Mouse (Mus musculus): ENCODE measurements around the gene Cadm4. TPM values are rescaled to one million over a fixed set of nuclear protein-coding genes. Genes with fewer than 3 reads are reported as not detected.

The Cadm4 gene
- polyA plus RNA-seq, 1 experiment from 2014 or later, result 5.0 TPM

DNA sequence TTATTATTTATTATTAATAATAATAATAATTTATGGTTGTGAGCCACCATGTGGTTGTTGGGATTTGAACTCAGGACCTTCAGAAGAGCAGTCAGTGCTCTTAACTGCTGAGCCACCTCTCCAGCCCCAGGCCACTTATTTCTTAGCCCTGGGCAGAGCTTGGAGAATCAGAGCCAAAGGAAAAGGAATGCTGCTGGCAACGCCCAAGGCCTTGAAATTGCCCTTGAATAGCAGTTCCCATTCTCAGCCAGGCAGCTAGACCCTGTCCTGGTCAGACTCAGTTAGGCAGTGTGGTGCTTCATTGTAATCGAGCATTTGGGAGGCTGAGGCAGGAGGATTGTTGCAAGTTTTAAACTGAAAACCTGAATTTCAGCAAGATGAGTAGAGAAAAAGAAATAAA is 27.6 kb upstream of the Cadm4 start:
- WGBS, result 67% methylated on average over 2 of the region's 2 CpGs

DNA sequence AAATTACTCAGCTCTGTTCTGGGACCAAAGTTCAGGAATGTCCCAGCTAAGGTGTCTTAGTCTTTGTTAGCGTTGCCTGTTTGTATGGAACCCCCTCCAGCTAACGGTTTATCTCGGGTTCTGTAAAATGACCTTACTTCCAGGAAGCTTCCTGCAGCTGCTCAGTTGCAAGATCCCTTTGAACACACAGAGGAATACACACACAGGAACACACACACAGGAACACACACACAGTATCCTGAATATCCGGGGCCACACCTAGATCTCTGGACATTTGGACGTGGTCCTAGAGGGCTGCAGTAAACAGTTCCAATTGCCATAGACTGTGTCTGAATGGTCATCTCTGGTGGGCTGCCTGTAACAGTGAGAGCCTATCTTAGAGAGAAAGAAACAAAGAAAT is 26.1 kb upstream of the Cadm4 start:
- Histone ChIP-seq H3K9me3 (no peaks in the 10 kb centered on the region), H3K36me3 (replicated peaks) (no peaks in the 10 kb centered on the region), H3K4me3 (no peak overlapping the region), H3K27me3 (replicated peaks; ENCODE audit: low read depth, poor library complexity, severe bottlenecking) (peaks cover 3% of the 10 kb centered on the region; the same call in 1 of the 2 replicates), H3K27ac (replicated peaks) (no peak overlapping the region), H3K4me1 (no peaks in the 10 kb centered on the region)
- 87% methylated on average over 5 of the region's 5 CpGs for WGBS
- no peak for DNase-seq (ENCODE audit: low spot score)

More for the DNA sequence above, 27.6 kb upstream of the Cadm4 start:
- no peak for DNase-seq (ENCODE audit: low spot score)
- peaks cover under 1% of the 10 kb centered on the region; the same call in 1 of the 2 replicates for H3K27me3 ChIP-seq (replicated peaks; ENCODE audit: low read depth, poor library complexity, severe bottlenecking)
- H3K9me3 ChIP-seq, result no peaks in the 10 kb centered on the region
- H3K4me1 ChIP-seq, result no peaks in the 10 kb centered on the region
- H3K27ac ChIP-seq (replicated peaks), result no peak overlapping the region
- no peaks in the 10 kb centered on the region for H3K36me3 ChIP-seq (replicated peaks)
- no peak overlapping the region for H3K4me3 ChIP-seq

DNA sequence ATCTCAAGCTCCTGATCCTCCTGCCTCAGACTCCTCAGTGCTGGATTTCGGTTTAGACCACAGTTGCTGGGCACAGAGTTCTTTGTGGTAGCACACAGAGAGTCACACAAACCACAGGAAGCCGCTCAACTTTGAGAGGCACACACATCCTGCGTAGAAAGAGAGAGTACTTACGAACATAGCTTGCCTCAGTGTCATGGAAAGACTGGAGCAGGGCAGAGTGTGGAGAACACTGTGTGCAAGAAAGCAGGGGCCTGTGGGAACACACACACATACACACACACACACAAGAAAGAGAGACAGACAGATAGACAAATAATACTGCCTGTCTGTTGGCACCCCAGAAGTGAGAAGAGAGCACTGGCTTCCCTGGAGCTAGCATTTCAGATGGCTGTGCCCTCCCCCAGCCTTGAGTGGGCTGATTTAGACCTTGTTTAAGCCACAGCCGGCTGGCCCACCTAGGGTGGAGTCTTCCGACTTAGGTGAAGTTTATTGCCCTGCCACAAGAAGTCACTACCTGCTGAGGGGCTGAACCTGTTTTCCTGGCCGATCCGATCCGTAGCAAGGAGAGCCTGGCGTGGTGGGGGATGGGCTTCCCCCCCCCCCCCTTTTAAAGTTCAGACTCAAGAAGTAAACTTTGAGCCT is 24.0 kb upstream of the Cadm4 start:
- H3K4me1 ChIP-seq, result peaks cover 11% of the 10 kb centered on the region
- no peaks in the 10 kb centered on the region for H3K36me3 ChIP-seq (replicated peaks)
- no peaks in the 10 kb centered on the region for H3K9me3 ChIP-seq
- DNase-seq (ENCODE audit: low spot score), result no peak
- peaks cover 17% of the 10 kb centered on the region for H3K27me3 ChIP-seq (replicated peaks; ENCODE audit: low read depth, poor library complexity, severe bottlenecking)
- 71% methylated on average over 10 of the region's 10 CpGs for WGBS
- no peak overlapping the region for H3K4me3 ChIP-seq
- no peak overlapping the region for H3K27ac ChIP-seq (replicated peaks)

DNA sequence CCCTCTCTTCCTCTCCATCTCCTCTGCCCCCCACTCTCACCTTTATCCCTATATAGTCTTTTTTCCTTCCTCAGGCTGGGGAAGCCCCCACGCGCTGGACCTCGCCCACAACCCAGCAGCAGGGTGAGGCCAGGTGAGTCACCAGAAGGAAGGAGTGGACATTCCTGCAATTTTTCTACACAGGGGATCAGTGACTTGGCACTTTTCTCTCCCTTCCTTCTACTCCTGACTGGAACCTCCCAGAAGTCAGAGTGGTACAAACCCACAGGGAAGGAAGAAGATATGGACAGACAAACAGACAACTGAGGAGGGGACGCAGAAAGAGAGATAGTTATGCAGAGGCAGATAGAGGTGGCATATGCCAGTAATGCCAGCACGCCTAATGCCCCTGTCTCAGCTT is 22.4 kb upstream of the Cadm4 start:
- Histone ChIP-seq H3K9me3 (no peaks in the 10 kb centered on the region), H3K27ac (replicated peaks) (no peak overlapping the region), H3K4me1 (peaks cover 15% of the 10 kb centered on the region), H3K36me3 (replicated peaks) (no peaks in the 10 kb centered on the region), H3K4me3 (no peak overlapping the region), H3K27me3 (replicated peaks; ENCODE audit: low read depth, poor library complexity, severe bottlenecking) (peaks cover 20% of the 10 kb centered on the region)
- WGBS, result 80% methylated on average over 5 of the region's 5 CpGs
- no peak for DNase-seq (ENCODE audit: low spot score)

DNA sequence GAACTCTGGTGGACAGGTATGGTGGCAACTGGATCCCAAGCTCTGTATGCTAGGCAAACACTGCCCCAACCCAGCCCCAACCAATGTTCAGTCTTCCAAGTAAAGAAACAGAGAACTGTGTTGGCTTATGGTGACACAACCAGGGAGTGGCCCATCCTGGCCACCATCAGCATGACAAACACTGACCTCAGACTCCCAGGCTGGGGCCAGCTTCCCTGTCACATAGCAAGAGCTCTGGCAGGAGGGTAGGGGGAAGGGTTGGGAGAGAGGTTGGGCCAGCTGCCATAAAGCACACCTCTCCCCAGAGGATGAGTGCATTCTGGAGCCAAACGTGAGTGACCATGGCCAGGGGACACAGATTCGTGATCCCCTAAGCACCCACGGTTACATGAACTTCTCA is 22.0 kb upstream of the Cadm4 start:
- Histone ChIP-seq H3K4me3 (no peak overlapping the region), H3K27me3 (replicated peaks; ENCODE audit: low read depth, poor library complexity, severe bottlenecking) (peaks cover 20% of the 10 kb centered on the region), H3K36me3 (replicated peaks) (no peaks in the 10 kb centered on the region), H3K27ac (replicated peaks) (no peak overlapping the region), H3K4me1 (peaks cover 15% of the 10 kb centered on the region), H3K9me3 (no peaks in the 10 kb centered on the region)
- no peak for DNase-seq (ENCODE audit: low spot score)
- WGBS, result 70% methylated on average over 3 of the region's 3 CpGs

DNA sequence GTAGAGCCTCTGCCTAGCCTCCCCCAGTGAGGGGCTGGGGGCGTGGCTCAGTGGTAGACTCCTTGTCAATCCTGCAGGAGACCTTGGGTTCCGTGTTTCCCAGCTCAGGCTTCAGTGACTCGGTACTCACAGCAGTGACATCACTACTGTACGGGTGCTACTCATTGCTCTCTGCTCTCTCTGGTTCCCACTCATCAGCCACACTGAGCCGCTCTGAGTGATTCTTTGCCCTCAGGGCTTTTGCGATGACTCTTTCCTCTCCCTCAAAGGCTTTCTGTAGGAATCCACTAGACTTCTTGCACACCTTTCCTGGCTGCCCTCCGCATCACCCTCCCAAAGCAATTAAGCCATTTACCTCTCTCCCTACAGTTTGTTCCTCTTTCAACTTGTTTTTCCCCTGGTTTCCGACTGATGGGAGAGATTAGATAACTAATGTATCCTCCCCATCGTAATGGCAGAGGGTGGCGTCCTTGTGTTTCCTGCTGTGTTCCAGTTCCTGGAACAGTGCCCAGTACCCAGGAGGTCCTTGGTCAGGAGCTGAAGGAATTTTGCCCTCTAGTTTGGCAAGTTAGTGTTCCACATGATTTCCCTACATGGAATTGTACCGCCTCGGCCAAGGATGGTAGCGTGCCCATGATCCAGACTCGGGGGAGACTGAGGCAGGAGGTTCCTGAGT is 20.3 kb upstream of the Cadm4 start:
- no peak overlapping the region for H3K4me3 ChIP-seq
- WGBS, result 73% methylated on average over 14 of the region's 14 CpGs
- peaks cover 15% of the 10 kb centered on the region for H3K4me1 ChIP-seq
- no peak overlapping the region for H3K27ac ChIP-seq (replicated peaks)
- no peaks in the 10 kb centered on the region for H3K36me3 ChIP-seq (replicated peaks)
- no peak for DNase-seq (ENCODE audit: low spot score)
- no peaks in the 10 kb centered on the region for H3K9me3 ChIP-seq
- peaks cover 20% of the 10 kb centered on the region for H3K27me3 ChIP-seq (replicated peaks; ENCODE audit: low read depth, poor library complexity, severe bottlenecking)

DNA sequence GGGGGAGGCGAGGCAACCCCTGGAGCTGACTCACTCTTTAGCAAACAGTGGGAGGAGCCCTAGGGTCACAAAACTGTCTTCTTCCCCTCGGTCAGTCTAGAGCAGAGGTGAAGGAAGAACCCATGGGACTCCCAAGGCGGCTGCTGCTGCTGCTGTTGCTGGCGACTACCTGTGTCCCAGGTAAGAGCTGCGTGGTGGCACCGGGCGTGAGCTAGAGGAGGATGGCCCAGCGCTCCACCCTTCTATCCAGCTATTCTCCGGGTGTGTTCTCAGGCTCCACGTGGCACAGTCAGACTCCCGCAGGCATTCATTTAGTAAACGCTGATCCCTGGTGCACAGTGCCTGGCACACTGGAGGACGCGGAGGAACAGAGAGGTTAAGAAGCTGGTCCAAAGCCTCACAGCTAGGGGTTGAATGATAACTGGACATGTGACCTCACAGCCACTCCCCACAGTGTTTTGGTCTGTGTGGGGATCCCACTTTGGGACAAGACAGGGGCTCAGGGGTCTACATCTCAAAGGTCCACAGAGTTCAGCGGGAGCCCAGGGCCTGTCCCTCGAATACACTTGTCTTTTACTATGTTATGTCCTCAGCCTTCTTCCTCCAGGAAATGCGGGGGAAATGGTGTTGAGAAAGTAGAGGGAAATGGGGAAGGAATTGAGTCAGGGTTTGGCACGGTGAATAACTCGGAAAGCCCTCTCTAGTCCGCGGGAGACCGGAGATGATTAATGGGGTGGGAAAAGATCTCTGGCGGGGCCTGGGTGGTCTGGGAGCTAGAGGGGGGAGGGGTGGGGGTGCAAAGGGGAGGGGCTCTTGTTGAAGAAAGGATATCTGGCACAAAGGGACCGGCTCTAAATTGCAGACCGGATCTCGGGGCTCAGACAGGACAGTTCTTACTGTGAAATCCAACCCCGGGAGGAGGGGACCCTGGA is 19.2 kb upstream of the Cadm4 start, which contains the start of gene Plaur:
Gene Plaur (plus strand): TSS at position 97 of the 932 bp plus-strand sequence.
- Histone ChIP-seq H3K9me3 (no peaks in the 10 kb centered on the region), H3K4me3 (peak within 1 kb of the TSS; percentile 45), H3K27ac (replicated peaks) (peak within 1 kb of the TSS; percentile 44), H3K4me1 (peaks cover 15% of the 10 kb centered on the region), H3K27me3 (replicated peaks; ENCODE audit: low read depth, poor library complexity, severe bottlenecking) (peaks cover 20% of the 10 kb centered on the region), H3K36me3 (replicated peaks) (no peaks in the 10 kb centered on the region)
- DNase-seq (ENCODE audit: low spot score), result peak; percentile 56
- WGBS, result 12% methylated on average over 27 of the region's 27 CpGs

DNA sequence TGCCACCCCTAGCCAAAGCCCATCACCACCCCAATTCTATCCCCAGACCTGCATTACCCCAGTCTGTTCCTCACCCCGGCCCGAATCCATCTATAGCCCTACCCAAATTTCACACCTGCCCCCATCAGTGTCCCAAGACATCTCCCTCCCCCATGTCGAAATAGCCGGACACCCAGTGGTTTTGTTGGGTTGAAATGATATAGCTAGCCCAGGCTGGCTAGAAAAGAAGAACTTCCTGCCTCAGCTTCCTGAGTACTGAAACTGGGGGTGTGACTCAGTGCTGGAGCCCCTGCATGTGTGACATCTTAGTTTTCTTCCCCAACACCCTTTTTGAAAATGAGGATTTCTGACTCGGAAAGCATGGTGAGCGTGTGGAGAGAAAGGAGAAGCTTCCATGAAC is 15.0 kb upstream of the Cadm4 start:
- Histone ChIP-seq H3K36me3 (replicated peaks) (no peaks in the 10 kb centered on the region), H3K9me3 (peaks cover 5% of the 10 kb centered on the region; the same call in 1 of the 2 replicates)

DNA sequence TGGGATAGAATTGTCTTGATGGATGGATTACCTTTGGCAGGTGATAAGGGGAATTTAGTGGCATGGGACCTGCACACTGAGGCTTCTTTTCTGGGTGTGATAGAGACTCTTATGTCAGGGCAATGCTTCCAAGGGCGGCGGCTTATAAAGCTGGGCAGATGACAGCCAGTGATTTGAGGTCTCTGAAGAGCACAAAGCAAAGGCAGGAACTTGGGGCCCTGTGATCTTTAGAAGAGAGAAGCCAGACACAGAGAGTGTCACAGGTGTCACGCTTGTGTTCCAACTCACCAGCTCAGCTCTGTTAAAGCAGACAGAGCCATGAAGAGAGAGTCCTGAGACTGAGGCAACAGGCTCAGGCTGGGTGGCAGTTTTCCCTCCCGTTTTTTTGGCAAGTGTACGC is 13.9 kb upstream of the Cadm4 start:
- peaks cover 3% of the 10 kb centered on the region for H3K27me3 ChIP-seq (replicated peaks; ENCODE audit: low read depth, poor library complexity, severe bottlenecking)
- DNase-seq (ENCODE audit: low spot score), result no peak
- peaks cover 4% of the 10 kb centered on the region for H3K4me1 ChIP-seq
- WGBS, result 81% methylated on average over 5 of the region's 5 CpGs
- H3K36me3 ChIP-seq (replicated peaks), result no peaks in the 10 kb centered on the region
- H3K9me3 ChIP-seq, result peaks cover 5% of the 10 kb centered on the region; the same call in 1 of the 2 replicates
- H3K27ac ChIP-seq (replicated peaks), result no peak overlapping the region
- no peak overlapping the region for H3K4me3 ChIP-seq

More for the DNA sequence above, 15.0 kb upstream of the Cadm4 start:
- 87% methylated on average over 6 of the region's 6 CpGs for WGBS
- H3K27me3 ChIP-seq (replicated peaks; ENCODE audit: low read depth, poor library complexity, severe bottlenecking), result peaks cover 11% of the 10 kb centered on the region
- no peak overlapping the region for H3K4me3 ChIP-seq
- peaks cover 12% of the 10 kb centered on the region for H3K4me1 ChIP-seq
- no peak overlapping the region for H3K27ac ChIP-seq (replicated peaks)
- no peak for DNase-seq (ENCODE audit: low spot score)

DNA sequence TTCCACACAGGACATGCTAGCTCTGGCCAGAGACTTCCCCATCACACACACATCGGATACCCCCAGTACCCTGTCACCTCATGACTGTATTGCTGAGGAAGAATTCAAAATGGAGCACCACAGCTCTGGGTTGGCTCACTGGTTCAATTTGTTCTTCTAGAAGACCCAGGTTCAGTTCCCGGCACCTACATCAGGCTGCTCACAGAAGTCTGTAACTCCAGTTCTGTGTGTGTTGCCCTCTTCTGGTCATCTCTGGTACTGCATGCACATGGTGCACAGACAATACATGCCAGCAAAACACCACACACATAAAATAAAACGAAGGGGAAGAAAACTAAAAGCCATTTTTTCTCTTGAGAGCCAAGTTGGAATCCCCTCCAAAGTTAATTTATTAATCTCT is 12.7 kb upstream of the Cadm4 start:
- no peak overlapping the region for H3K27ac ChIP-seq (replicated peaks)
- H3K27me3 ChIP-seq (replicated peaks; ENCODE audit: low read depth, poor library complexity, severe bottlenecking), result no peaks in the 10 kb centered on the region; the same call in 1 of the 2 replicates
- H3K4me1 ChIP-seq, result no peaks in the 10 kb centered on the region
- H3K4me3 ChIP-seq, result no peak overlapping the region
- H3K9me3 ChIP-seq, result peaks cover 5% of the 10 kb centered on the region; the same call in 1 of the 2 replicates
- no peaks in the 10 kb centered on the region for H3K36me3 ChIP-seq (replicated peaks)
- 82% methylated on average over 3 of the region's 3 CpGs for WGBS
- DNase-seq (ENCODE audit: low spot score), result peak; percentile 19

DNA sequence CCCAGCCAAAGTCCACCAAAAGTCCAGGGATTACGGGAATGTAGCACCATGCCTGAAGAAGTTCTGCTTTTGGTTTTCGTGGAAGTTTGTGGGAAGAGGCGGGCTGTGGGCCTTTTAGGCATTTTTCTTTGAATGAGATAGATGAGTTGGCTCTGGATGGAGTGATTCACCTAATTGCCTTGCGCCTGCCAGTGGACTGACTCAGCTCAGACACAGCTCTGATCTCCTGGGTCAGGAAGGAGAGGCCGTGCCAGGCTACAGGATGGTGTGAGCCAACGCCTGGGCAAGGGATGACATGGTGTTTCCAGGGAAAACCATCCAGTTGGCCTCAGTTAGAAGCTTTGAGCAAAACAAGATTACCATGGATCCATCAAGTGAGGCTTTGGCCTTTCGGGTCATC is 11.5 kb upstream of the Cadm4 start:
- Histone ChIP-seq H3K36me3 (replicated peaks) (no peaks in the 10 kb centered on the region), H3K4me1 (peaks cover 5% of the 10 kb centered on the region), H3K9me3 (peaks cover 5% of the 10 kb centered on the region; the same call in 1 of the 2 replicates), H3K27ac (replicated peaks) (no peak overlapping the region), H3K27me3 (replicated peaks; ENCODE audit: low read depth, poor library complexity, severe bottlenecking) (no peaks in the 10 kb centered on the region; the same call in 1 of the 2 replicates), H3K4me3 (no peak overlapping the region)
- DNase-seq (ENCODE audit: low spot score), result no peak
- 91% methylated on average over 7 of the region's 7 CpGs for WGBS

DNA sequence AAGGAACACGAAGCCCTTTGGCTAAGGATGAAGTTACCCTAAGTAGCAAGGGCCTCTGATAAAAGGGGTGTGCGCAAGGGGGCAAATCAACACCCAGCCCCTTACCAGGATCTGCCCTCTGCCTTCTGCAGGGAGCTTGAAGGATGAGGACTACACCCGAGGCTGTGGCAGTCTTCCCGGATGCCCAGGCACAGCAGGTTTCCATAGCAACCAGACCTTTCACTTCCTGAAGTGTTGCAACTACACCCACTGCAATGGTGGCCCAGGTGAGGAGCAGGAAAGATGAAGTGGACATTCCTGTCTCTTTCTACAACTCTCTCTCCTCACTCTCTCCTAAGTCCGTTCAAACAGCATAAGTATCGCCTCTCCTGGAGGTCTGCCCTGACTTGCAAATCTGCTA is 9.4 kb upstream of the Cadm4 start:
- DNase-seq (ENCODE audit: low spot score), result no peak
- Histone ChIP-seq H3K27ac (replicated peaks) (no peak overlapping the region), H3K27me3 (replicated peaks; ENCODE audit: low read depth, poor library complexity, severe bottlenecking) (no peaks in the 10 kb centered on the region; the same call in 1 of the 2 replicates), H3K4me3 (no peak overlapping the region), H3K9me3 (peaks cover 5% of the 10 kb centered on the region; the same call in 1 of the 2 replicates), H3K4me1 (peaks cover 5% of the 10 kb centered on the region), H3K36me3 (replicated peaks) (no peaks in the 10 kb centered on the region)
- 83% methylated on average over 6 of the region's 6 CpGs for WGBS

Data from embryonic facial prominence, embryonic 10.5 days (tissue).